Mouse (Mus musculus) heart, adult 2 months (tissue): ENCODE measurements at regions not wholly inside any gene's neighbourhood (a gene's known extent, or its start where the extent isn't known, plus 50 kb on each side); places are given as distances from the start of the nearest gene placed in this dataset.

Experiments used
- EP300 ChIP-seq: fragments of 200-500 bp; IDR thresholded peaks from 2 replicates; pipeline ENCODE4 v1.6.1; 2011; ENCODE audit warnings: low read depth, low read length, control low read depth; ENCODE audit not compliant: insufficient read depth
- POLR2A ChIP-seq: fragments of 200-500 bp; IDR thresholded peaks from 2 replicates; pipeline ENCODE4 v1.6.1; 2011; ENCODE audit warnings: mild to moderate bottlenecking, low read depth, low read length, control low read depth; ENCODE audit not compliant: insufficient read depth

DNA sequence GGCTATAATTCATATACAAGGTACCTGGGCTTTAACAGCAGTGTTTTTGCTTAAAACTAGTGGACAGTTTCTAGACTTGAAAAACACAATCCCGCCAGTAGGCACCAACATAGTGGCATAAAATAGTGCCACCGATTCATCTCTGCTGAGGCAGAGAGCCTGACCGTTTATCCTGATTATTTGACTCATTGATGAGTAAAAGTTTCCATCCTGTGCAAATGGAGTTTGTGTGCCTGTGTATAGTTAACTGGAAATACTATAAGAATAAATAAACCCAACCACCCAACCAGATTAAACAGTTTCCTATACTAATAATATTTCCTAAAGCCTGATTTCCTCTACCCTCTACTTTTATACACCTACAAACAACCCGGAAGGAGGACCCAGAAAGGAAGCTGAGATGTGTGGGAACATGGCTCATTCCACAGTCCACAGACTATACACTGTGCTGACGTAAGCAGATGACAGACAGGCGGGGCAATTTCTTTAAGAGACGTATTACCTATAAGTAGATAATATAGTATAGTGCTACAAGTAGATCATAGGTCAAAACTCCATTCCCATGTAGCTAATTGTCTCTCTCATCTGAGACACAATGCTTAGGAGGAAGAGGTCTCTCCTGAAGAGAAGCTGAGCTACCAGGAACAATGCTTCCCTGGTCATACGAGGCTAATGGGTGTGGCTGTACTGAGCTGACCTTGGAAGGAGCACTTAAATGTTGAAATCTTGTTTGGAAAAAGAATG is 217.7 kb downstream of the Ikzf2 start:
- no peak for TF ChIP-seq EP300
- TF ChIP-seq POLR2A = no peak
